Mouse (Mus musculus) layer of hippocampus, postnatal 14 days (tissue): ENCODE measurements around the gene Ccdc191. TPM values are rescaled to one million over a fixed set of nuclear protein-coding genes. Genes with fewer than 3 reads are reported as not detected.

ENCODE experiments used
- DNase-seq, 2 experiments: peaks; one replicate each; pipeline ENCODE4 v3.0.0; 2021 to 2022; ENCODE audit warnings: low spot score in 2 of 2, mixed read lengths in 1 of 2
- microRNA-seq, 2 experiments: library from miRNA; unstranded; fragments of <30 nt; microRNA quantifications; one replicate each; pipeline ENCODE4 v1.2.0; 2021
- total RNA-seq, 2 experiments: library from RNA; stranded (reverse); gene quantifications; 2 replicates each; pipeline ENCODE4 v1.2.3; 2021

Ccdc191 gene
- total RNA-seq, 2 experiments from 2014 or later: 2.2 to 7.8 TPM

GRCm38 (mm10) chr16:43979328-43980109, 89.9 kb downstream of the Ccdc191 start, which contains the start of gene Zdhhc23:
Zdhhc23 (minus strand) TSS chr16:43979791.
- peak in 1 of 2 experiments; percentile 43 for DNase-seq

GRCm38 (mm10) chr16:43980110-43980609, 90.6 kb downstream of the Ccdc191 start:
- no peak for DNase-seq

GRCm38 (mm10) chr16:43986299-43986698, 96.7 kb downstream of the Ccdc191 start:
- DNase-seq: no peak

- DNase-seq: no peak
Measured at GRCm38 (mm10) chr16:43994623-43995022, 105.0 kb downstream of the Ccdc191 start.

GRCm38 (mm10) chr16:43999111-43999510, 109.5 kb downstream of the Ccdc191 start:
- no peak for DNase-seq

- no peak for DNase-seq
Measured at GRCm38 (mm10) chr16:43999541-43999940, 109.9 kb downstream of the Ccdc191 start.

- no peak for DNase-seq
Measured at GRCm38 (mm10) chr16:44002086-44002485, 112.5 kb downstream of the Ccdc191 start.

- no peak for DNase-seq
Measured at GRCm38 (mm10) chr16:44011010-44011409, 121.4 kb downstream of the Ccdc191 start.

Small RNA genes lying within 50 kb of the gene (microRNA-seq; reads per million reads assigned to microRNA genes)
- 0 reads per million in 2 experiments for gene Mir3470b

Other genes with a start within 250 kb of the Ccdc191 start
- not detected for gene Tigit, start 225.7 kb upstream of the Ccdc191 start, total RNA-seq
- gene Drd3, start 135.8 kb upstream of the Ccdc191 start, total RNA-seq: under 1 TPM in 1 of 2 experiments, not detected in 1; 0.36 TPM
- gene Qtrt2, start 37.0 kb downstream of the Ccdc191 start, total RNA-seq: 10 to 100 TPM; 31.1 to 34.3 TPM
- gene Zdhhc23, start 90.0 kb downstream of the Ccdc191 start, total RNA-seq: 10 to 100 TPM; 55.4 TPM
- gene Gramd1c, start 173.5 kb downstream of the Ccdc191 start, total RNA-seq: 1 to 10 TPM; 4.4 to 4.7 TPM
- gene Atp6v1a, start 249.9 kb downstream of the Ccdc191 start, total RNA-seq: 100 to 1,000 TPM; 491 to 508 TPM